Mouse (Mus musculus) limb, embryonic 11.5 days (tissue): ENCODE data around the gene Map2k5. TPM values are rescaled to one million over a fixed set of nuclear protein-coding genes. Genes with fewer than 3 reads are reported as not detected.

Experiments
- ATAC-seq: fragments of 200-750 bp; cut with Nextera tagmentation; 2 replicates; pipeline ENCODE4 v1.8.0; 2017; ENCODE audit warnings: low read depth; ENCODE audit not compliant: insufficient number of reproducible peaks, low FRiP score, low TSS enrichment
- DNase-seq: peaks from one replicate; pipeline ENCODE4 v3.0.0-alpha.2; 2015; ENCODE audit warnings: low spot score
- H3K27ac ChIP-seq: fragments of 300-500 bp; sonication (generic); replicated peaks from 2 replicates; pipeline ENCODE4 v1.5.1; 2014; ENCODE audit warnings: low read depth, mild to moderate bottlenecking, low read length
- H3K27me3 ChIP-seq: fragments of 300-500 bp; sonication (generic); 2 replicates; pipeline ENCODE4 v1.6.1; 2014; ENCODE audit warnings: mild to moderate bottlenecking, low read length, mixed read lengths; ENCODE audit not compliant: control insufficient read depth, insufficient read depth
- H3K36me3 ChIP-seq: fragments of 300-500 bp; sonication (generic); 2 replicates; pipeline ENCODE4 v1.6.1; 2014; ENCODE audit warnings: mild to moderate bottlenecking, low read length, moderate library complexity, mixed read lengths; ENCODE audit not compliant: control insufficient read depth, insufficient read depth
- H3K4me1 ChIP-seq: fragments of 300-500 bp; sonication (generic); 2 replicates; pipeline ENCODE4 v1.6.1; 2014; ENCODE audit warnings: low read length, mixed read lengths; ENCODE audit not compliant: control insufficient read depth, insufficient read depth
- H3K4me2 ChIP-seq: fragments of 300-500 bp; sonication (generic); 2 replicates; pipeline ENCODE4 v1.6.1; 2014; ENCODE audit warnings: low read depth, mild to moderate bottlenecking, moderate library complexity; ENCODE audit not compliant: severe bottlenecking
- H3K4me3 ChIP-seq: fragments of 300-500 bp; sonication (generic); 2 replicates; pipeline ENCODE4 v1.5.1; 2014; ENCODE audit warnings: low read depth, low read length
- H3K9ac ChIP-seq: fragments of 300-500 bp; sonication (generic); 2 replicates; pipeline ENCODE4 v1.6.1; 2014; ENCODE audit warnings: mild to moderate bottlenecking, low read length
- H3K9me3 ChIP-seq: fragments of 300-500 bp; sonication (generic); 2 replicates; pipeline ENCODE4 v1.6.1; 2016; ENCODE audit warnings: low read length; ENCODE audit not compliant: control insufficient read depth
- WGBS: fragments of 180-500 bp; shearing (Covaris S2); extraction: QIAGEN DNeasy Blood & Tissue Kit; methylation state at CpG from one replicate; pipeline ENCODE4 v1.1.7; 2014; 5-methylcytosine and 5-hydroxymethylcytosine counted together
- polyA plus RNA-seq: library from polyadenylated mRNA; unstranded; fragments of >200 nt; fragmentation: Nextera tagmentation; extraction: Ambion mirVana; gene quantifications from 2 replicates; pipeline ENCODE4 v1.2.1, GENCODE M21; 2014

Gene Map2k5
- polyA plus RNA-seq, 1 experiment from 2014 or later, result 42.0 TPM

- Histone ChIP-seq H3K27ac (no peak overlapping the region), H3K4me1 (0 out of 2 replicates have a peak, but pooled peaks cover 2% of the 10 kb centered on the region), H3K27me3 (no peaks in the 10 kb centered on the region), H3K9ac (no peak overlapping the region), H3K9me3 (no peaks in the 10 kb centered on the region), H3K4me3 (no peak overlapping the region), H3K36me3 (no peaks in the 10 kb centered on the region), H3K4me2 (no peak overlapping the region)
- ATAC-seq (no peak), DNase-seq (no peak)
- WGBS, result 81% methylated on average over 1 of the region's 1 CpGs
These were observed 208.6 kb downstream of the Map2k5 start for GRCm38 (mm10) chr9:63169127-63169526.

- 36% methylated on average over 9 of the region's 9 CpGs for WGBS
- ATAC-seq, result no peak
- no peaks in the 10 kb centered on the region for H3K36me3 ChIP-seq
These were observed 212.6 kb downstream of the Map2k5 start for GRCm38 (mm10) chr9:63165070-63165469.

GRCm38 (mm10) chr9:63163756-63164155 is 213.9 kb downstream of the Map2k5 start:
- Histone ChIP-seq H3K9me3 (no peaks in the 10 kb centered on the region), H3K36me3 (no peaks in the 10 kb centered on the region), H3K4me1 (0 out of 2 replicates have a peak, but pooled peaks cover 2% of the 10 kb centered on the region), H3K4me2 (no peak overlapping the region), H3K9ac (no peak overlapping the region), H3K4me3 (no peak overlapping the region), H3K27me3 (no peaks in the 10 kb centered on the region), H3K27ac (no peak overlapping the region)
- WGBS, result 66% methylated on average over 8 of the region's 8 CpGs
- ATAC-seq, result no peak
- no peak for DNase-seq

More at GRCm38 (mm10) chr9:63165070-63165469, 212.6 kb downstream of the Map2k5 start:
- Histone ChIP-seq H3K27me3 (no peaks in the 10 kb centered on the region), H3K9me3 (no peaks in the 10 kb centered on the region), H3K4me2 (no peak overlapping the region), H3K4me1 (0 out of 2 replicates have a peak, but pooled peaks cover 2% of the 10 kb centered on the region), H3K9ac (no peak overlapping the region), H3K4me3 (no peak overlapping the region), H3K27ac (no peak overlapping the region)
- no peak for DNase-seq

- Histone ChIP-seq H3K4me1 (peaks cover 11% of the 10 kb centered on the region), H3K4me3 (no peak overlapping the region), H3K27me3 (peaks cover 66% of the 10 kb centered on the region), H3K4me2 (no peak overlapping the region), H3K36me3 (no peaks in the 10 kb centered on the region), H3K9ac (no peak overlapping the region), H3K9me3 (peaks cover 4% of the 10 kb centered on the region), H3K27ac (no peak overlapping the region)
- DNase-seq (no peak), ATAC-seq (no peak)
- WGBS, result 25% methylated on average over 14 of the region's 14 CpGs
These were observed 225.8 kb downstream of the Map2k5 start for GRCm38 (mm10) chr9:63151949-63152348.

GRCm38 (mm10) chr9:63151072-63151870 is 226.4 kb downstream of the Map2k5 start:
- Histone ChIP-seq H3K36me3 (no peaks in the 10 kb centered on the region), H3K27ac (no peak overlapping the region), H3K9ac (no peak overlapping the region), H3K27me3 (peaks cover 73% of the 10 kb centered on the region), H3K4me1 (peaks cover 13% of the 10 kb centered on the region), H3K4me3 (no peak overlapping the region), H3K4me2 (no peak overlapping the region), H3K9me3 (peaks cover 4% of the 10 kb centered on the region)
- WGBS, result 1% methylated on average over 20 of the region's 20 CpGs
- DNase-seq (peak; percentile 95), ATAC-seq (no peak)

GRCm38 (mm10) chr9:63150086-63150800 is 227.5 kb downstream of the Map2k5 start:
- H3K36me3 ChIP-seq, result no peaks in the 10 kb centered on the region
- DNase-seq, result peak; percentile 40
- no peak overlapping the region for H3K4me2 ChIP-seq
- H3K4me3 ChIP-seq, result no peak overlapping the region
- H3K4me1 ChIP-seq, result peaks cover 22% of the 10 kb centered on the region
- H3K9me3 ChIP-seq, result peaks cover 4% of the 10 kb centered on the region
- H3K27me3 ChIP-seq, result peaks cover 83% of the 10 kb centered on the region
- no peak for ATAC-seq
- H3K27ac ChIP-seq, result no peak overlapping the region
- no peak overlapping the region for H3K9ac ChIP-seq
- 1% methylated on average over 27 of the region's 27 CpGs for WGBS

GRCm38 (mm10) chr9:63149372-63149766 is 228.3 kb downstream of the Map2k5 start:
- ATAC-seq (no peak), DNase-seq (peak; percentile 53)
- Histone ChIP-seq H3K9me3 (peaks cover 4% of the 10 kb centered on the region), H3K4me3 (peak overlapping the region; percentile 25; the same call in 1 of the 2 replicates), H3K4me2 (peak overlapping the region; percentile 72), H3K9ac (no peak overlapping the region), H3K4me1 (peaks cover 24% of the 10 kb centered on the region), H3K27me3 (peaks cover 92% of the 10 kb centered on the region), H3K36me3 (no peaks in the 10 kb centered on the region), H3K27ac (no peak overlapping the region)
- WGBS, result 1% methylated on average over 20 of the region's 20 CpGs

GRCm38 (mm10) chr9:63148410-63149371 is 229.0 kb downstream of the Map2k5 start, which contains the start of gene Skor1:
TSS of gene Skor1 (minus strand) at chr9:63148961.
- peaks cover 29% of the 10 kb centered on the region for H3K4me1 ChIP-seq
- no peak within 1 kb of the TSS for H3K27ac ChIP-seq
- H3K9ac ChIP-seq, result no peak within 1 kb of the TSS; the same call in 1 of the 2 replicates
- peak within 1 kb of the TSS; percentile 25 for H3K4me3 ChIP-seq
- H3K9me3 ChIP-seq, result peaks cover 4% of the 10 kb centered on the region
- H3K27me3 ChIP-seq, result peaks cover 98% of the 10 kb centered on the region
- peak; percentile 53 for DNase-seq
- peak within 1 kb of the TSS; percentile 72 for H3K4me2 ChIP-seq
- 0% methylated on average over 82 of the region's 108 CpGs for WGBS
- H3K36me3 ChIP-seq, result no peaks in the 10 kb centered on the region
- ATAC-seq, result no peak
